Mouse (Mus musculus) urinary bladder, adult 18-20 months (tissue): ENCODE measurements around the gene Sfrp4.

Source experiments
- DNase-seq, 2 experiments: peaks; one replicate each; pipeline ENCODE4 v3.0.0; 2022; ENCODE audit warnings: low spot score in 2 of 2, mixed read lengths in 2 of 2

Sfrp4 gene

DNA sequence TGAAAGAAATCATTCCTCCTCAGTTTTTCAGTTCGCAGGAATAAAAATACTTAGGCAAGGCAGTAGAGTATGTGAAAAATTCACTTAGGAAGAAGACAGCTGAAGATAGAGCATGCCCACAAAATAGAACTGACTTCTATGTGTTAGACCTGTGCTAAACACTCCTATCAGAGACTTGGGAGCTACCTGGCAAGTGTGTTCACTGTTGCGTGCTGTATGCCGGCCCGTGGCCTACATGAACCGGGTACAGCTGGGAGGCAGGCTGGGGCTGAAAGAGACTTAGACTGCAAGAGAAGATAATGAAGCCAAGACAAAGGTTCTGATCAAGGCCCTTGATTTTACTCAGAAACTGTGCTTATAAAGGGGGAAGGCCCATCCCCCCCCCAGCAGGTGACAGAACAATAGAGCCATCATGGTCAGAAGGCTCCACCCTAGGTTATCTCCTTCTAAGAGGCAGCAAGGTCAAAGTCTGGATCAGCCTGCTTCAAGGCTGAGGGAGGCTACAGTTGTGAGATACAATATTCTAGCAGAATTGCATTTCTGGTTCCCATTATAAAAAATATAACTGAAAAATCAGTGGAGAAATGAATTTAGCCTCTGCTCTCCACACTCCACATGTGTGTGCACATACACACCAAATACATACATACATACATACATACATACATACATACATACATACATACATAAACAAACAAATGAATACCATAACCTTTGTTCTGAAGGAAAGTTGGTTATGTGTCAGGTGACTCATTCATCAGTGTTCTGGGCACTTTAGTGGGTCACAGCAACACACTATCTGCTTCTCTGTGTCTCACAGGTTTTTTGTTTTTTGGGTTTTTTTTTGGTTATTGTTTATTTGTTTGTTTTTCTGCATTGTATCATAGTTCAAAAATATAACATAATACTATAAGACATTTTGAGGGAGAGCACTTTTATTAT is 8.1 kb downstream of the Sfrp4 start:
- no peak for DNase-seq

DNA sequence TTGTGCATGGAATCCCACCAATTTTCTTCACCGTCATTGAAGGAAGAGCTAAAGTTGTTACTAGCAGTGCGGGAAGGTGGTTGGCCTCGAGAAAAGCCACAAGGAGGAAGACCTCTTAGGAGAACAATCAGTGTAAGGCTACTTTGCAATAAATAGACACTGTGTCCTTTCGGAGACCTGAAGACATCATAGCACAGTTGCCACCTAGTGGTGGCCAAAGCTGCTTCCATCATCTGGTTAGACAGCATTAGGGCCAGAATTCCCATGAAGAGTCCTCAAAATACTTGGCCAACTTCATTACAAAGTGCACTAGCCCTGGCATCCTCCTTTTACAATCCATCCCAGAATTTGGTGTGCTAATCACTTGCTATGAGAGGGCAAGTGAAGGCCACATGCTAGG is 13.2 kb downstream of the Sfrp4 start:
- DNase-seq = no peak

- no peak for DNase-seq
These were observed 17.4 kb downstream of the Sfrp4 start for GRCm38 (mm10) chr13:19640203-19640851.

- no peak for DNase-seq
These were observed 20.6 kb downstream of the Sfrp4 start for GRCm38 (mm10) chr13:19643519-19643918.

DNA sequence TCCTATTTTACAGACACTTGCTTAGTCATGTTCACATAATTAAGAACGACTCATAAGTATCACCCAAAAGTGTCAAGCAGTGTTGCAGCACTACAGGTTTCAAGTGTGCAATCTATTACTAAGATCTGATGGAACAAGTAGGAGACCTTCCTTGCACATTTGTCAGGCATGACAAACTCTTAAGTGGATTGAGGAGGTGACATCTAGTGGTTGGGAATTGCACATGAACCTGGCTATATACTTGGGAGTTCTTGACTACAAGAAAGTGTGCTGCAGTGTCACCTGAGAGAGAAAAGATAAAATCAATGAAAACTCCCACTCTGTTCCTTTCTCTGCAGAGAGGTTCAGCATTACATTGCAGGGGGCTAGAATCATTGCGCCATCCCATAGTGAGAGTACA is 21.3 kb downstream of the Sfrp4 start:
- DNase-seq = no peak

DNA sequence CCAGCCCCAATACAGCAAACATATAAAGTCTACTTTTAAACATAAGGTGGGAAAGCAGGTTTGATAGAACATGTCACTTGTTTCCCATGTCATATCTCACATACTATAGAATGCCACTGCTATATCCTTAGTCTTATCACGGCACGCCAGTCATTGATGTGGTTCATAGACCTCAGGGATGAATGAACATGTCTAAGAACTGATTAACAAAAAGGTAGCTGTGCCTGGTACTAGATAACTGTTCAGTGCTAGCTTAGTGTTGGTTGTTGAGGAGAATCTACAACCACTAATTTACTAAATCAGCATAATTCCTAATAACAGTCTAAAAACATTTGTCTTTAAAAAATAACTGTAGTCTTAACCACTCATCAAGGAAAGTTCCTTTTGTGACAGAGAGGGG is 26.9 kb downstream of the Sfrp4 start:
- DNase-seq = no peak

GRCm38 (mm10) chr13:19652405-19652804 is 29.5 kb downstream of the Sfrp4 start:
- DNase-seq = no peak

DNA sequence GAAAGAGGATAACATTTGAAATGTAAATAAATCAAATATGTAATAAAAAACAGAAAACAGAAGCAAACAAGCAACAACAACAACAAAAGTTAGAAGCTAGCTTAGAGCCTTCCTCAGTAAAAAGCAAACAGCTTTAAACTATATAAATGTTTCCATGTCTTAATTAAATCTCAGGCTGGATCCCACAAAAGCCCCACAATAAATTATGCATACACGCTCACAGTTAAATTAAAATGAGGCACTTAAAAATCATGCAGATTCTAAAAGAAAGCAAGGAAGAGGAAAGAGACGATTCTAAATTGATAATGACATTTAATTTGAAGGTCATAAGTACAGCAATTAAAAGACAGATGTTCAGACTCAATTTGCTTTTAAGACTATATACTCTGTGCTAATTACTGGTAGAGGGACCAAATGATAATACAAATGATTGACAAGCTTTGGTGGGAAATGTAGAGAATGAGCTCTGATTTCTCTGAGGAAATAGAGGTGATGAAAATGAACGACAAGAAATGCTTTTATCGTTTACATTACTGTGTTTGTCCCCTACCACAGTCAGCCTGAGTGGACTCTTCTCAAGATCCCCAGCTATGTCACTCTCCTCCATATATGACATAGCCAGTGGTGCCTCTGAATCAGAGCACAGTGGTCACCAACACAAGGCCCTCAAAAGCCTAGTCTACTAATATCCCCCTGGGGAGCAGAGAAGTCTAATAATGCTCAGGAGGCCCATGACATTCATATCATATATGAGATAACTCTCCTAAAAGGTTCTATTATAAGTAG is 45.6 kb downstream of the Sfrp4 start:
- DNase-seq = no peak

DNA sequence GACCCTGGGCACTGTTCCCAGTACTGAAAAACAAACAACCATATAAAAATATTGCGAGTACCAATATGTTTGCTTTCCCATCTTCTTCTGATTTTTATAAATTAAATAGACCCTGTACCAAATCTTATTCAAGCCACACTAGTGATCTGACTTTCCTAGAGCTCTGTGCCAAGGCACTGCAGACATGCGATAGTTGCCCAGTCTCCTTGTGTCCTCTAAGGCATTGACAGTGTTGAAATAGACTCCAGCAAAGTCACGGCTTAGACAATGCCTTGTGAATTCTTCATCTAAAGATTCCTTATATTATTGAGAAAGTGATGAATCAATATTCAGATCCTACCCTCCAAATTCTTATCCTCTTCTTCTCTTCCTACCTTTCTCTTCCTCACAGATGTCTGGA is 51.1 kb downstream of the Sfrp4 start:
- DNase-seq = no peak

- no peak for DNase-seq
These were observed 51.7 kb downstream of the Sfrp4 start for GRCm38 (mm10) chr13:19674601-19675000.
